Mouse (Mus musculus): ENCODE data around the gene Dlgap4.

DNA sequence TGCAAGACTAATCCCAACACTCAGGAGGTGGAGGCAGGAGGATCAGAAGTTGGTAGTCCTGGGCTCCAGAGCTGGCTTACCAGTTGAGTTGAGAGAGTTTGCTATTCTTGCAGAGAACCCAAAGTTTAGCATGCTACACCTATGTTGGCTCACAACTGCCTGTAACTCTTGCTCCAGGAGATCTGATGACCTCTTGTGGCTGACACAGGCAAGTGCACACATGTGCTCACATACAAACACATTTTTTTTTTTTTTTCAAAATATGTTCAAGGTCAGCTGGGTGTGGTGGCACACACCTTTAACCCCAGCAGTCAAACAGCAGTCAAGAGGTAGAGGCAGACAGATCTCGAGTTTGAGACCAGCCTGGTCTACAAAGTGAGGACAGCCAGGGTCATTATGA, 16.8 kb downstream of the Dlgap4 start:
- TF ChIP-seq POLR2A (IDR thresholded peaks at IDR 0.05; ENCODE audit: low read depth, low read length) (no peak), CTCF (IDR thresholded peaks at IDR 0.05; ENCODE audit: extremely low read depth, insufficient read length, insufficient replicate concordance, low read depth, low read length) (no peak)

All from small intestine, adult 2 months (tissue).